Mouse (Mus musculus): ENCODE results near the gene Psph. TPM values are rescaled to one million over a fixed set of nuclear protein-coding genes. Genes with fewer than 3 reads are reported as not detected.
A peak's percentile ranks its signal among the peaks of the same experiment; 100 is the strongest.

The Psph gene
- total RNA-seq, 2 experiments from 2014 or later: 13.0 to 14.7 TPM

DNA sequence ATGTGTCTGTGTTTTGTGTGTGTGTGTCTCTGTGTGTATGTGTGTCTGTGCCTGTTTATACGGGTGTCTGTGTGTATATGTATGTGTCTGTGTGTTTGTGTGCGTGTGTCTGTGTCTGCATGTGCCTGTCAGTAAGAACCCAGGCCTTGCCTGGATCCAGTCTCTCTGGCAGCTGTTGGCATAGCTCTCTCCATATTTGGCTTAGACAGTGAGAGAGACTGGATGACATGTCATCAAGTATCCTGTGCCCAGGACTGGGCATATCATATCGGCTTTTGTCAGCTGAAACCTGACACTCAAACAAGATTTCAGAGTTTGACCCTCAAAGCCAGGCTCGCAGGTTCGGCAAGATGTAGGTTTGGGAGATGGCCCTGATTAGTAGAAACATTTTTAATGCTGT is 56.2 kb downstream of the Psph start:
- peak; percentile 50 for DNase-seq

DNA sequence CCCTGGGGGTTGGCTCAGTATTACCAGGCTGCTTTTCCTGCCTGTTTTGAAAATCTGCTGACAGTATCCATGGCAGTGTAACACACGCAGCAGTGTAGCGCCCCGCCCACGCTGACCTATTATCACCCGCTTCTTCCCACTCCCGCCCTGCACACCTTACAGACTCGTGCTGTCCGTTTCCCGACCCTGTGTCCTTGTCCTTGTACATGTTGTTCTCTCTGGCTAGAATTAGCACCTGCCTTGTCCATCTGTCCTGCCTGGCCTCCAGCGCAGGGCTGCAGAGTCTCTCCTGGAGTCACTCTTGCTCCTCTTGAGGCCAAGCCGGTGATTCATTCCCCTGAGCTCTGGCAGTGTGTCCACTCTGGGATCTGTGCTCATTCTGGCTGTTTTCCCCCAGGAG is 56.9 kb downstream of the Psph start:
- DNase-seq: peak; percentile 62

DNA sequence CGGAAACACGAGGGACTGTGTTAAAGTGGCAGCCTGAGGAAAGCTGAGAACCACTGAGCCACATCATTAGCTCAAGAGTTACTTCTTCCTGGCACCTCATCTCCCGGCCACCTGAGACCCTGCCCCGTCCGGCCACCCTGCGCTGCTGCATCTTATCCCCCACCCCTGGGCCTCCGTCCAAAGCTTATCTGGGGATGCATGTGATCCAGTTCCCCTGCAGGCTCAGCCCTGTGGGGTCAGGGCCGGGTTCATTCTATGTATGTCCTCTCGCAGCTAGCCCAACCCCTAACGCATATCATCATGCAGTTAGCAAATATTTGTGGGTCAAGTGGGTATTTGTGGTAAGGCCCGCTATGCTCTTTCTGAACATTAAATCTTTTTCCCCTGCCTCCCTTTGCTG is 58.0 kb downstream of the Psph start:
- peak; percentile 73 for DNase-seq

DNA sequence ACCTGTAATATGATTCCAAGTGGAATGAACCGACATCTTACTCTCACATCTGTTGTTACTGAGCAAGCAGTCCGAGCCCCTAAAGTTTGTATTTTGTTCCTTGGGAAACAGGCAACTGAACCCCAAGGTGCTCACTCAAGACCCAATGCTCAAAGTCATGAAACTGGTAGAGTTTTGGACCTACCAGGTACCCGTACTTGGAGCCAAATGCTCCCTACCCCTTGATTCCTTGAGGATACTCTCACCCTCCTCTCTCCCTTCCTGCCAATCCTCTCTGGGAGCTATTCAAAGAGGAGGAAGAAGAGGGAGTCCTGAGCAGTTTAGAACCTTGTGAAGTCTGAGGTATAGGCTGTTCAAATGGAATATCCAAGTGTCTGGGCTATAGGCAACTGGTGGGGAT is 60.5 kb downstream of the Psph start:
- no peak for DNase-seq

DNA sequence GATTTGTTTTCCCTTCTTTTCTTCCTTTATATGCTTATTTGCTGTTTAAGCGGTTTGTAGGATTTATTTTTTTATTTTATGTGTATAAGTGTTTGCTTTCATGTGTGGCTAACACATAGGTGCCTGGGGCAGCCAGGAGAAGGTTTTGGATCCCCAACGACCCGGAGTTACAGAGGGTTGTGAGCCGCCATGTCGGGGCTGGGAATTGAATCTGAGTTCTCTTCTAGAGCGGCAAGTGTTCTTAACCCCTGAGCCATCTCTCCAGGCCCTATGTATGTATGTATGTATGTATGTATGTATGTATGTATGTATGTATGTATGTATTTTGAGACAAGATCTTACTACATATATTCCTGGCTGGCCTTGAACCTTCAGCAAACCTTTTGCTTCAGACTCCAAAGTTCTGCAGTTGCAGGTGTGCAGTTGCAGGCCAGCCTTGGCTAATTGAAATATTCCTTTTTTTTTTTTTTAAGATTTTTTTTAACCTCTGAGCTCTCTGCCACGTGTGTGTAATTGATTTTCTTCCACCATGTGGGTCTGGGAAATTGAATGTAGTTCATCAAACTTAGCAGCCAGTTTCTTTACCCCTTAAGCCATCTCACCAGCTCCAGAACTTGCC is 61.4 kb downstream of the Psph start:
- peak; percentile 32 for DNase-seq

DNA sequence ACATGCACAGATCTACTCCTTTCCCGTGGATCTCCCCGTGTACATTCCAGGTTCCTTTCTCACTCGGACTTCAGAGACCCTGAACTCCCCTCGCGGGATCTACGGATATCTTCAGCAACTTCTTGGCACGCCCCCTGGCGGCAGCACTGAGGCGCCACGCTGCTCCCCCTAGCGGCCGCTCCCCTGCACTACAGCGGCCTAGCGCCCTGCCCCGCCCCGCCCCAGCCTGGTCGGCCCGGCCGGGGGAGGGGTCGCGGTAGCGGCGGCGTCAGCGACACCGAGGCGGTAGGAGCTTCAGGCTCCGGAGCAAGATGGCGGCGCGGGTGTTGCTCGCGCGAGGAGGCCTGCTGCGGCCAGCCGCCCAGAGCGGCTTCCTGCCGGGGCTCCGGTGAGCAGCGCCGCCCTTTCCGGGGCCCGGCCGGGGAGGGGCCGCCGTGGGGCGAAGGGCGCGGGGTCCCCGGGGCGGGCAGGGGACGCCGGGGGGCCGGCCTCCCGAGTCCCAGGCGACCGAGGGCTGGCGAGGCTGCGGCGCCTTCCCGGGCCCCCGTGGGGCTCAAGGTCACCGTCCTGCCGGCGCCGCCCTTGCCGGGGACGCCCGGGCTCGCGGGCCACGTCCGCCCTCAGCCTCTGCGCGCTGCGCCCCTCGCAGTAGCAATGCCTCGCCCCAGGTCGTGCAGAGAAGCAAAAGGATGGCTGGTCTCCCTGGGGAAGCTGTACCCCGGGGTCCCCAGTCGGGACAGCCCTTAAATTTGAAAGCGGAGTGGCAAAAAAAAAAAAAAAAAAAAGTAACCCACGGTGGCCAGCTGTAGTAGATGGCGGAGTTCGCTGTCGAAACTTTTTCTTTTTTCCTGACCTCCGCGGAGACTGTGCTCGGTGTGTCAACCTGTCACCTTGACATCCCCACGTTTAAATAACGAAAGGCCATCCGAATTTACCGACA is 62.1 kb downstream of the Psph start, which contains the start of gene Nipsnap2:
Gene Nipsnap2 (plus strand): TSS at position 230 of the 940 bp plus-strand sequence.
- DNase-seq: peak; percentile 96

DNA sequence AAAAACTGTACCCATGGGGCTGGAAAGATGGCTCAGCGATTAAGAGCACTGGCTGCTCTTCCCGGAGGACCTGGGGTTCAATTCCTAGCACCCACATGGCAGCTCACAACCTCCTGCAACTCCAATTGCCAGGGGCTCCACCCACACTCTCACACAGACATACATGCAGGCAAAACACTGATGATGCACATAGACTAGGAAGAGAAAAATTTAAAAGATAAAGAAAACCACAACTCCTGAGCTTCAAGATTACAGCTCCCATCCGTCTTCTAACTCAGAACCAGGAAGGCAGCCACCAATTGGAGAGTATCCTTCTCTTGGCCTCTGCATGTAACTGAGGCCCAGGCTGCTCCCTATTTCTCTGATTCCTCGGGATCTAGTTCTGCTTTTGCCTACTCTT is 63.0 kb downstream of the Psph start:
- DNase-seq: no peak

DNA sequence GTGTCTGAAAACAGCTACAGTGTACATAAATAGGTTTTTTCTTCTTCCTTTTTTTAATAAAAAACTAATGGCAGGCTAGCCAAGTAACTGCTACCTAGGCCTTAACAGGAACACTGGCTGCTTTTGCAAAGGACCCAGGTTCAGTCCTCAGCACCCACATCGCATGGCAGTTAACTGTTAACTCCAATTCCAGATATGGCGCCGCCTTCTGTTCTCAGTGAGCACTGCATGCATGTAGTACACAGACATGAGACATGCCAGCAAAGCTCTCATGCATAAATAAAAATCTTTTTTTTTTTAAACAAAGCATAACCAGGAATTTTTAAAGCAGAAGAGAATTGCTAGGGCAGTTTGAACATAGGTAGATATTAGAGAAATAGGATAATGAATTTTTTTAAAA is 67.1 kb downstream of the Psph start:
- DNase-seq: no peak

DNA sequence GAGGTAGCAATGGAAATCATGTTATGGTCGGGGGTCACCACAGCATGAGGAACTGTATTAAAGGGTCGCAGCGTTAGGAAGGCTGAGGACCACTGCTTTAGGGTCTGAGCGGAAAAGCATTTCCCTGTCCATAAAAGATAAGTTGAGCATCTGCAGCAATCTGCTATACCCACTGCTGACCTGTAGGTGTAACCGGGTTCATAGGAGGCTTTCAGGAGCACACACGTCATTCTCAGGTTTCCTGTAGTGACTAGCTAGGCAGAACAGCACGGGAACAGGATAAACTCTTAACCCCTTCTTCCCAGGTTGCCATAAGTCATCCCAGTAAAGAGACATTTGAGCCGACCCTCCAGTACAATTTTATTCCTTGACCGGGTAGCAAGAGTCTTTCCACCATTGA is 70.2 kb downstream of the Psph start:
- DNase-seq: no peak

Other genes with a start within 250 kb of the Psph start
- 1 to 10 TPM; 1.0 to 1.5 TPM for gene Mmp17, start 203.3 kb downstream of the Psph start, total RNA-seq (2021)
- 1 to 10 TPM; 4.5 to 4.6 TPM for gene Zfp11, start 117.3 kb downstream of the Psph start, total RNA-seq (2021)
- not detected for gene Sept14, start 78.9 kb downstream of the Psph start, total RNA-seq (2021)
- gene Mrps17, start 72.0 kb downstream of the Psph start, total RNA-seq (2021): 10 to 100 TPM; 77.2 to 87.1 TPM
- gene Nipsnap2, start 62.4 kb downstream of the Psph start, total RNA-seq (2021): 100 to 1,000 TPM; 478 to 526 TPM
- 10 to 100 TPM; 13.0 to 13.7 TPM for gene Sumf2, start 59.5 kb upstream of the Psph start, total RNA-seq (2021)
- 100 to 1,000 TPM; 757 to 792 TPM for gene Chchd2, start 100.0 kb upstream of the Psph start, total RNA-seq (2021)
- 1 to 10 TPM; 1.2 to 1.3 TPM for gene Zbed5, start 108.3 kb upstream of the Psph start, total RNA-seq (2021)
- gene Phkg1, start 111.1 kb upstream of the Psph start, total RNA-seq (2021): 1 to 10 TPM; 2.8 to 3.1 TPM
- gene Nupr1l, start 121.1 kb upstream of the Psph start, total RNA-seq (2021): 1 to 10 TPM in 1 of 2 experiments, not detected in 1; 1.9 TPM
- gene Vkorc1l1, start 154.5 kb upstream of the Psph start, total RNA-seq (2021): 10 to 100 TPM; 22.6 TPM
- gene Gusb, start 215.6 kb upstream of the Psph start, total RNA-seq (2021): 10 to 100 TPM; 26.6 to 26.8 TPM
- gene Asl, start 241.8 kb upstream of the Psph start, total RNA-seq (2021): 10 to 100 TPM; 15.1 to 17.6 TPM
- gene Crcp, start 241.8 kb upstream of the Psph start, total RNA-seq (2021): 10 to 100 TPM; 14.8 to 15.7 TPM

Measured in heart, postnatal 4 days (tissue).